Mouse (Mus musculus): Measurements from ENCODE around the gene Macf1. TPM values are rescaled to one million over a fixed set of nuclear protein-coding genes. Genes with fewer than 3 reads are reported as not detected.
"Not testable (repeated sequence)": the region's sequence is repeated elsewhere in the genome, so short reads cannot be mapped to it uniquely, and the experiment has no call there.

Gene Macf1
- total RNA-seq, 2 experiments from 2014 or later: 176 to 202 TPM

GRCm38 (mm10) chr4:123374316-123375008 is 309.7 kb downstream of the Macf1 start:
- no peak for DNase-seq (ENCODE audit: low spot score in 2 of 2)

- DNase-seq (ENCODE audit: low spot score in 2 of 2): no peak
These were observed 320.6 kb downstream of the Macf1 start for GRCm38 (mm10) chr4:123363555-123363954.

- no peak for DNase-seq (ENCODE audit: low spot score in 2 of 2)
These were observed 323.4 kb downstream of the Macf1 start for GRCm38 (mm10) chr4:123360771-123361170.

- DNase-seq (ENCODE audit: low spot score in 2 of 2): no peak
These were observed 325.5 kb downstream of the Macf1 start for GRCm38 (mm10) chr4:123358613-123359012.

GRCm38 (mm10) chr4:123355941-123356340 is 328.2 kb downstream of the Macf1 start:
- DNase-seq (ENCODE audit: low spot score in 2 of 2): no peak

- DNase-seq (ENCODE audit: low spot score in 2 of 2): no peak
These were observed 330.8 kb downstream of the Macf1 start for GRCm38 (mm10) chr4:123353271-123353877.

- no peak for DNase-seq (ENCODE audit: low spot score in 2 of 2)
These were observed 340.7 kb downstream of the Macf1 start for GRCm38 (mm10) chr4:123343471-123343789.

- peak in 1 of 2 experiments; percentile 47 for DNase-seq (ENCODE audit: low spot score in 2 of 2)
These were observed 341.3 kb downstream of the Macf1 start, which contains the start of gene Bmp8a for GRCm38 (mm10) chr4:123342642-123343470. Gene Bmp8a, minus strand, starts transcription at chr4:123343252.

- no peak for DNase-seq (ENCODE audit: low spot score in 2 of 2)
These were observed 342.0 kb downstream of the Macf1 start for GRCm38 (mm10) chr4:123342091-123342641.

- no peak for DNase-seq (ENCODE audit: low spot score in 2 of 2)
These were observed 343.9 kb downstream of the Macf1 start for GRCm38 (mm10) chr4:123340232-123340631.

- no peak for DNase-seq (ENCODE audit: low spot score in 2 of 2)
These were observed 346.5 kb downstream of the Macf1 start for GRCm38 (mm10) chr4:123337693-123338092.

- no peak for DNase-seq (ENCODE audit: low spot score in 2 of 2)
These were observed 348.2 kb downstream of the Macf1 start for GRCm38 (mm10) chr4:123335796-123336585.

- DNase-seq (ENCODE audit: low spot score in 2 of 2): not testable (repeated sequence)
These were observed 348.9 kb downstream of the Macf1 start for GRCm38 (mm10) chr4:123335244-123335643.

- no peak for DNase-seq (ENCODE audit: low spot score in 2 of 2)
These were observed 350.0 kb downstream of the Macf1 start for GRCm38 (mm10) chr4:123334177-123334576.

- no peak for DNase-seq (ENCODE audit: low spot score in 2 of 2)
These were observed 351.0 kb downstream of the Macf1 start for GRCm38 (mm10) chr4:123333151-123333550.

GRCm38 (mm10) chr4:123331961-123332360 is 352.2 kb downstream of the Macf1 start:
- DNase-seq (ENCODE audit: low spot score in 2 of 2): not testable (repeated sequence)

GRCm38 (mm10) chr4:123331326-123331725 is 352.8 kb downstream of the Macf1 start:
- no peak for DNase-seq (ENCODE audit: low spot score in 2 of 2)

GRCm38 (mm10) chr4:123328946-123329345 is 355.2 kb downstream of the Macf1 start:
- no peak for DNase-seq (ENCODE audit: low spot score in 2 of 2)

GRCm38 (mm10) chr4:123327630-123328029 is 356.5 kb downstream of the Macf1 start:
- DNase-seq (ENCODE audit: low spot score in 2 of 2): no peak

- DNase-seq (ENCODE audit: low spot score in 2 of 2): no peak
These were observed 358.1 kb downstream of the Macf1 start for GRCm38 (mm10) chr4:123326087-123326486.

GRCm38 (mm10) chr4:123323534-123323933 is 360.6 kb downstream of the Macf1 start, which contains the start of gene Oxct2a:
Gene Oxct2a, minus strand, starts transcription at chr4:123323634.
- DNase-seq (ENCODE audit: low spot score in 2 of 2): no peak

Data from adrenal gland, postnatal 4 days (tissue).